Mouse (Mus musculus) myocyte (in vitro differentiated cells): ENCODE data around the gene Abhd2. TPM values are rescaled to one million over a fixed set of nuclear protein-coding genes. Genes with fewer than 3 reads are reported as not detected.

Experiments used
- H3K27me3 ChIP-seq: one replicate; pipeline ENCODE4 v1.6.1; 2011; ENCODE audit not compliant: control insufficient read depth, insufficient read depth, insufficient read length
- H3K36me3 ChIP-seq: one replicate; pipeline ENCODE4 v1.6.1; 2011; ENCODE audit not compliant: control insufficient read depth, insufficient read depth
- H3K4me2 ChIP-seq: one replicate; pipeline ENCODE4 v1.6.1; 2011; ENCODE audit warnings: low read depth, control low read depth
- H3K4me3 ChIP-seq: one replicate; pipeline ENCODE4 v1.5.1; 2011; ENCODE audit warnings: mild to moderate bottlenecking, control low read depth, moderate library complexity
- H3K79me2 ChIP-seq: one replicate; pipeline ENCODE4 v1.6.1; 2011; ENCODE audit not compliant: control insufficient read depth, insufficient read depth
- H3ac ChIP-seq: one replicate; pipeline ENCODE4 v1.6.1; 2011; ENCODE audit not compliant: control insufficient read depth, insufficient read length
- CEBPB ChIP-seq: IDR thresholded peaks from 2 replicates; pipeline ENCODE4 v1.6.1; 2011; ENCODE audit warnings: mild to moderate bottlenecking, moderate library complexity; ENCODE audit not compliant: poor library complexity, insufficient read depth, severe bottlenecking
- E2F4 ChIP-seq: IDR thresholded peaks from one replicate; pipeline ENCODE4 v1.6.1; 2011; ENCODE audit warnings: mild to moderate bottlenecking, control low read depth, moderate library complexity; ENCODE audit not compliant: insufficient read depth
- MAX ChIP-seq: IDR thresholded peaks from one replicate; pipeline ENCODE4 v1.6.1; 2011; ENCODE audit warnings: low read depth, mild to moderate bottlenecking, control low read depth
- MYOD1 ChIP-seq, 3 experiments: IDR thresholded peaks; one replicate each; pipeline ENCODE4 v1.6.1; 2011; ENCODE audit warnings: control low read depth in 2 of 3, low read depth in 2 of 3, mild to moderate bottlenecking in 2 of 3, moderate library complexity in 1 of 3; ENCODE audit not compliant: insufficient read length in 2 of 3, control insufficient read depth in 1 of 3
- MYOG ChIP-seq, 3 experiments: IDR thresholded peaks; one replicate each; pipeline ENCODE4 v1.6.1; 2011; ENCODE audit warnings: control low read depth in 2 of 3, low read depth in 2 of 3, mild to moderate bottlenecking in 2 of 3; ENCODE audit not compliant: insufficient read length in 2 of 3, control insufficient read depth in 1 of 3, insufficient read depth in 1 of 3
- POLR2A ChIP-seq: IDR thresholded peaks from one replicate; pipeline ENCODE4 v1.6.1; 2011; ENCODE audit warnings: low read depth, mild to moderate bottlenecking, control low read depth, moderate library complexity; ENCODE audit not compliant: insufficient read length
- POLR2AphosphoS2 ChIP-seq: IDR thresholded peaks from one replicate; pipeline ENCODE4 v1.6.1; 2011; ENCODE audit warnings: low read depth, control low read depth; ENCODE audit not compliant: insufficient read length
- REST ChIP-seq: IDR thresholded peaks from one replicate; pipeline ENCODE4 v1.6.1; 2011; ENCODE audit warnings: mild to moderate bottlenecking, control low read depth, moderate library complexity; ENCODE audit not compliant: insufficient read depth, insufficient read length
- SRF ChIP-seq: IDR thresholded peaks from one replicate; pipeline ENCODE4 v1.6.1; 2011; ENCODE audit warnings: low read depth; ENCODE audit not compliant: control insufficient read depth, insufficient read length
- TCF12 ChIP-seq: IDR thresholded peaks from one replicate; pipeline ENCODE4 v1.6.1; 2011; ENCODE audit warnings: mild to moderate bottlenecking, control low read depth; ENCODE audit not compliant: poor library complexity, insufficient read depth, severe bottlenecking
- TCF3 ChIP-seq: IDR thresholded peaks from one replicate; pipeline ENCODE4 v1.6.1; 2011; ENCODE audit warnings: low read depth, control low read depth; ENCODE audit not compliant: insufficient read length
- USF1 ChIP-seq: IDR thresholded peaks from one replicate; pipeline ENCODE4 v1.6.1; 2011; ENCODE audit warnings: low read depth, mild to moderate bottlenecking, control low read depth, moderate library complexity
- polyA plus RNA-seq: library from polyadenylated mRNA; unstranded; fragments of >200 nt; fragmentation: generic; extraction: Trizol; gene quantifications from one replicate; pipeline ENCODE4 v1.2.1, GENCODE M21; 2012; ENCODE audit warnings: missing spikeins

The Abhd2 gene
- polyA plus RNA-seq, 1 experiment: 16.9 TPM

GRCm38 (mm10) chr7:79314517-79314916 is 41.5 kb downstream of the Abhd2 start:
- no peak overlapping the region for H3ac ChIP-seq
- TF ChIP-seq SRF (no peak), MAX (no peak), CEBPB (no peak), MYOG (IDR thresholded peaks at IDR 0.05; ENCODE audit: control insufficient read depth in 1 of 3, insufficient read depth in 1 of 3, insufficient read length in 2 of 3, low read depth in 2 of 3) (no peak), POLR2AphosphoS2 (no peak), USF1 (no peak), TCF3 (no peak), POLR2A (no peak), MYOD1 (IDR thresholded peaks at IDR 0.05; ENCODE audit: control insufficient read depth in 1 of 3, insufficient read length in 2 of 3, low read depth in 2 of 3) (no peak), E2F4 (no peak)
- H3K4me3 ChIP-seq: no peak overlapping the region
- no peaks in the 10 kb centered on the region for H3K27me3 ChIP-seq
- no peaks in the 10 kb centered on the region for H3K36me3 ChIP-seq
- H3K79me2 ChIP-seq: peaks cover 75% of the 10 kb centered on the region
- H3K4me2 ChIP-seq: no peak overlapping the region

- no peaks in the 10 kb centered on the region for H3K27me3 ChIP-seq
- no peak for TF ChIP-seq SRF
- TF ChIP-seq MYOG (IDR thresholded peaks at IDR 0.05; ENCODE audit: control insufficient read depth in 1 of 3, insufficient read depth in 1 of 3, insufficient read length in 2 of 3, low read depth in 2 of 3): no peak
- H3K36me3 ChIP-seq: no peaks in the 10 kb centered on the region
- peaks cover 77% of the 10 kb centered on the region for H3K79me2 ChIP-seq
- no peak overlapping the region for H3K4me3 ChIP-seq
- H3K4me2 ChIP-seq: no peak overlapping the region
- H3ac ChIP-seq: no peak overlapping the region
These were observed 42.1 kb downstream of the Abhd2 start for GRCm38 (mm10) chr7:79315149-79315548.

GRCm38 (mm10) chr7:79316069-79316695 is 43.2 kb downstream of the Abhd2 start:
- Histone ChIP-seq H3K4me3 (no peak overlapping the region), H3K79me2 (peaks cover 68% of the 10 kb centered on the region), H3ac (no peak overlapping the region), H3K4me2 (no peak overlapping the region), H3K27me3 (no peaks in the 10 kb centered on the region), H3K36me3 (no peaks in the 10 kb centered on the region)
- no peak for TF ChIP-seq TCF12
- no peak for TF ChIP-seq E2F4

DNA sequence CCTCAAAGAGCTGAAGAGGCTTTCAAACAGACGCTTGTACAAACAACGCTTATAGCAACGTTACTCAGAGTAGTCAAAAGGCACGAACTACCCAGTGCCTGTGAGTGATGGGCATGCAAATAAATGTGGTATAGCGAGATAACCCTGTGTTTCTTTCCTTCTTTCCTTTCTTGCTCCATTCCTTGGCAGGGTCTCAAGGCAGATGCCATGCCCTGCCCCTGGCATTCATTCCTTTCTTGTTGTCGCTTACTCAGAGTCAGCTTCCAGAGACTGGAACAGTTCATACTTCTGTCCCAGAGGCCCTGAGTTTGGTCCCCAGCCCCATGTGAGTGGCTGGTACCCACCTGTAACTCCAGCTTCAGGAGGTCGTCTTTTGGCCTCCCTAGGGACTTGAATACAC is 44.6 kb downstream of the Abhd2 start:
- no peak overlapping the region for H3K4me2 ChIP-seq
- H3ac ChIP-seq: no peak overlapping the region
- no peaks in the 10 kb centered on the region for H3K27me3 ChIP-seq
- H3K79me2 ChIP-seq: peaks cover 65% of the 10 kb centered on the region
- no peaks in the 10 kb centered on the region for H3K36me3 ChIP-seq
- TF ChIP-seq TCF12: no peak
- no peak for TF ChIP-seq MAX
- no peak for TF ChIP-seq USF1
- TF ChIP-seq SRF: no peak
- TF ChIP-seq CEBPB: no peak
- TF ChIP-seq REST: no peak
- TF ChIP-seq TCF3: no peak
- no peak for TF ChIP-seq MYOD1 (IDR thresholded peaks at IDR 0.05; ENCODE audit: control insufficient read depth in 1 of 3, insufficient read length in 2 of 3, low read depth in 2 of 3)
- no peak overlapping the region for H3K4me3 ChIP-seq

DNA sequence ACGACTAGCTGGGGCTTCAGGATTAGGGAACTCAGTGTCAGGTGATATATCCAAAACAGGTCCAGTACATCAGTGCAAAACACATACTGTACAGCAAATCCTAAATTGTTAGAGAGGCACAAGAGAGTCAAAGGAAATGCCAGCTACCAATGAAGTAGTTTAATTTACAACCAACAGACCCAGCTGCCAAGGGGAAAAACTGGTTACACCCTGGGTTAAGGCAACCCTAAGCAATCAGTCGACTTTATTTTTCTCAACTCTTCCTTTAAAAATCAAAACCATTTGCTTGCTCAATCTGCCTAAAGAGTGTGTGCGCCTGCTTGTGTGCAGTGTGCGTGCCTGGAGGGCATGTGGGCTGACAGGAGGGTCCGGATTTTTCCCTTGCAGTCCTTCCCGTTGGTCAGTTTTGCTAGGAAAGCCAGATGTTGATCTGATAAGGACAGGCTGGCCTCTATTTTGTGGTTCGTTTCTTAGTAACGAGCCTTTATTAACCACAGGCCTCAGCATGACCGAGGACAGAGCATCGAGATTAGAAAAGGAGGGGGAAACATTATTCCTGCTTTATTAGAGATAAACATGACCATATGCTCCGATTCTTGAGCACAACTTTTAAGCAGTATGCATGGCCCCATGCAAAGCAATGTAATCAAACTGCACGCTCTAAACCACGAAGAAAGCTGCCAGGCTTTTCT is 45.3 kb downstream of the Abhd2 start:
- no peak overlapping the region for H3K4me3 ChIP-seq
- H3K27me3 ChIP-seq: no peaks in the 10 kb centered on the region
- peaks cover 66% of the 10 kb centered on the region for H3K79me2 ChIP-seq
- H3K4me2 ChIP-seq: no peak overlapping the region
- no peak overlapping the region for H3ac ChIP-seq
- H3K36me3 ChIP-seq: no peaks in the 10 kb centered on the region
- TF ChIP-seq SRF (no peak), TCF12 (no peak), CEBPB (no peak), REST (no peak)
